Mouse (Mus musculus): ENCODE data around the gene Tspan9.

Gene Tspan9

GRCm38 (mm10) chr6:127980381-127981045 lies 162.9 kb downstream of the Tspan9 start:
- no peak for DNase-seq (ENCODE audit: low spot score)

DNA sequence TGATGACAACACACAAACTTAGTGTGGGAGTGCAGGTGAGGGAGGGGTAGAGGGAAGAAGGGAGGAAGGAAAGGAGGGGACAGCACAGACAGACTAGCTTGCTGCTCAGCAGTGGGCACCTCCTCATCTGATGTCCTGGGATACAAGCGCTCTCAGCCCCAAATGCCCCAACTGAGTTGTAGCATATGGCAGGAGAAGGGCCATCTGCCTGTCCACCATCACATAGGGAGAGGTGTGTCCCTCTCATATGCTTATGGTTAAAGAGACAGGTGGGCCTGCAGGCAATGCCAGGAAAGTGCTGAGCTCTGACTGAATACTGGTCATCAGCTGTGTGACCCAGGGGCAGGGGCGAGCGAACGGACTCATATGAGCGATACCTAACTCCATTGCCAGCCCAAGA lies 163.6 kb downstream of the Tspan9 start:
- no peak for DNase-seq (ENCODE audit: low spot score)

- no peak for DNase-seq (ENCODE audit: low spot score)
These were observed 164.5 kb downstream of the Tspan9 start for GRCm38 (mm10) chr6:127978941-127979340.

- DNase-seq (ENCODE audit: low spot score) = no peak
These were observed 166.7 kb downstream of the Tspan9 start for GRCm38 (mm10) chr6:127976695-127977094.

GRCm38 (mm10) chr6:127974000-127974399 lies 169.4 kb downstream of the Tspan9 start:
- DNase-seq (ENCODE audit: low spot score) = no peak

GRCm38 (mm10) chr6:127973553-127973952 lies 169.8 kb downstream of the Tspan9 start:
- no peak for DNase-seq (ENCODE audit: low spot score)

DNA sequence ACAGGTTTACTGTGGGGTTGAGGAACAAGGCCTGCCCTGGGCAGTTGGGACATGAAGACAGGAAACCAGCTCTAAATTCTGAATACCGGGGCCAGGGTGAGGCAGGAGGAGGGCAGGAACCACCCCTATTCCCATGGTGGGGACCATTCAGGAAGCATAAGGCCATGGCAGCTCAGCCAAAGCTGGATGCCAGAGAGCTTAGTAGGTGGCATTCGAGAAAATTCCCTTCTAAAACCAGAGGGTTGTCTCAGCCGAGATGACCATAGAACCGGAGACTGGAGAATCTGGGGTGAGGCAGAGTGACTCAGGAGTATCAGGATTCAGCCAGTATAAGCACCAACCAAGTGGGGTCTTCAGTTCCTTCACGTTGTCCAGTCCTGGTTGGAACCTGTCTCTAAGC lies 171.5 kb downstream of the Tspan9 start:
- DNase-seq (ENCODE audit: low spot score) = no peak

- no peak for DNase-seq (ENCODE audit: low spot score)
These were observed 172.5 kb downstream of the Tspan9 start for GRCm38 (mm10) chr6:127970848-127971247.

GRCm38 (mm10) chr6:127970120-127970519 lies 173.3 kb downstream of the Tspan9 start:
- DNase-seq (ENCODE audit: low spot score) = peak; percentile 79

- DNase-seq (ENCODE audit: low spot score) = no peak
These were observed 173.7 kb downstream of the Tspan9 start for GRCm38 (mm10) chr6:127969709-127970108.

DNA sequence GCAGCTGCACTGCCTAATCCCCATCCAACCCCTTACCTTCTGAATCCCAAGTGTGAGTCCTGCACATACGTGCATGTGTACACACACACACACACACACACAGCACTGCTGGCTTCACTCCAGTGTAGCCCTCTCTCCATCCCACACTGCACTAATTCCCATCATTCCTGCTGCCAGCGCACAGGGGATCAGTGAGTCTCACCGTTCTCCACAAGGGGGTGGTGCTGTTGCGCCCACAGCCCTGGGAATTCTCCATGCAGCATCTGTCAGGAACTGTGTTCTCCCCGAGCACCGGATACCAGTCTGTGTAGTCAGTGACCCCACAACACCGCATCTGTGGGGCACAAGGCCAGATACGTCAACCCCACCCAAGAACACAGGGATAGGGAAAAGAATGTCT lies 177.9 kb downstream of the Tspan9 start:
- no peak for DNase-seq (ENCODE audit: low spot score)

GRCm38 (mm10) chr6:127960203-127960602 lies 183.2 kb downstream of the Tspan9 start:
- no peak for DNase-seq (ENCODE audit: low spot score)

GRCm38 (mm10) chr6:127956172-127956571 lies 187.2 kb downstream of the Tspan9 start:
- no peak for DNase-seq (ENCODE audit: low spot score)

- DNase-seq (ENCODE audit: low spot score) = no peak
These were observed 190.3 kb downstream of the Tspan9 start for GRCm38 (mm10) chr6:127953071-127953470.

- DNase-seq (ENCODE audit: low spot score) = no peak
These were observed 193.5 kb downstream of the Tspan9 start for GRCm38 (mm10) chr6:127949885-127950284.

DNA sequence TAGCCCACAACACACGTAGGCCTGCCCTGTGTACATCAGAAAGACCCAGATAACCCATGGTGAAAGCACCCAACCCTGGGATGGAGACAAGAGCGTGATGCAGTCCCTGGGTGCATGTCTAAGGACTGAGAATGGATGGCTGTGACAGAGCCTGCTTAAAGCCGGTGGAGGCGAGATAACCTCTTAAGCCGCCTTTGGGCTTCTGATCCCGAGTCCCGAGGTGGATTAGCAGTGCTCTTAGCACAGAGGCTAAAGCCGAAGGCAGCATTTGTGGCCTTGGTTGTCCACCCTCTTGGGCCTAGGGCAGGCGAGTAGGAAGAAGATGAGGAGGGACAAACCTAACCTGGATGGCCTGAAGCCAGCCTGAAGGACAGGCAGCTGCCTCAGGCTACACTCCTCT lies 194.7 kb downstream of the Tspan9 start:
- DNase-seq (ENCODE audit: low spot score) = no peak

- DNase-seq (ENCODE audit: low spot score) = peak; percentile 77
These were observed 197.7 kb downstream of the Tspan9 start for GRCm38 (mm10) chr6:127945725-127946124.

DNA sequence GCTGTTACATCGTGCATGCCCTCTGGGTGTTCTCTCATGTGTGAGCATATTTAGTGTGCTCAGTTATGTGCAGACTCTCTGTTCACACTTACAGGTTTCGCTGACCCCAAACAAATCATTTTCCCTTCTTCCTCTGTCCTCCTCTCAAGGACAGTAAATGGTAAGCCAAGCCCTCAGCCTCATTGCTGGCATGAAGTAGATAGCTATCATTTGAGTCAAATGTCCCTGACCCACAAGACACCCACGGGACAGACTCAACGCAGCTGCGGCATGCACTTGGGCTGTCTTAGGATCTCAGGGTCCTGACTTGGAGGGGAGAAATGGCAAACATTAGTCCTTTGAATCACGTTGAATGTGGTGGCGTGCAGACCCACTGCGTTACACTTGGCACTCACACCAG lies 201.0 kb downstream of the Tspan9 start:
- DNase-seq (ENCODE audit: low spot score) = no peak

- DNase-seq (ENCODE audit: low spot score) = peak; percentile 25
These were observed 208.3 kb downstream of the Tspan9 start for GRCm38 (mm10) chr6:127935105-127935504.

DNA sequence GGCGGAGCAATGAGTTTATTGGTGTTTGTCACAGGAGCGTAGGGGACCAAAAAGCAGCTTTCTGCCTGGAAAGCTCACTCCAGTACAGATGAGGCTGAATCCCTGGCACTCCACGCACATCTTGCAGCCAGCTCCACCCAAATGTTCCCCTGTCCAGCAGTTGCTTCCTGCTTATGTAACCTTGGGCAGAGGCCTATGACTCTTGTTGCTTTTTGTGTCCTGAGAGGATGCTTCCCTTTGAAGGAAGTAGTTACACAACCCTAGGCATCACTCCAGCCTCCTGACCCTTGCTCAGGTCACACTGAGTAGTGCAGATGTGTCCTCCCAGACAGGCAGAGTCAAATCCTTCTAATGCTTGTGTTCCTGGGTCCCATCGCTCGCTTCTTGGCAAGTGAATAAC lies 209.6 kb downstream of the Tspan9 start:
- DNase-seq (ENCODE audit: low spot score) = no peak

GRCm38 (mm10) chr6:127932697-127933096 lies 210.7 kb downstream of the Tspan9 start:
- DNase-seq (ENCODE audit: low spot score) = no peak

DNA sequence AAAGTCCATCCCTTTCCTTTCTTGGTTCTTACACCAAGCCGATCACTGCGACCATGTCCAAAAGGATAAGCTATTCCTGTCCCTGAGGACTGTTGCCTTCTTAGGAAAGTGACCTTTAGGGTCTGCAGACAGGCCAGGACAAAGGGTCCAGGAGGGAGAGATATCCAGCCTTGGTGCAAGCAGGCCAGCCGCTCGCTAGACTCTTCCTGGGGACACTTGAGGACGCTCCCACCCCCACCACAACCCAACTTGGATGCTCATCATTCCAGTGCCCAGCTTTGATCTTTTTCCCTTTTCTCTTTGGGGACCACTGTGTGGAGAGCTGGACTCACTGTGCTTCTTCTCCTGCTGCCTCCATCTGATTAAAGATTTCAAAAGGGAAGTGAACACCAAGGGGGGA lies 214.7 kb downstream of the Tspan9 start:
- no peak for DNase-seq (ENCODE audit: low spot score)

DNA sequence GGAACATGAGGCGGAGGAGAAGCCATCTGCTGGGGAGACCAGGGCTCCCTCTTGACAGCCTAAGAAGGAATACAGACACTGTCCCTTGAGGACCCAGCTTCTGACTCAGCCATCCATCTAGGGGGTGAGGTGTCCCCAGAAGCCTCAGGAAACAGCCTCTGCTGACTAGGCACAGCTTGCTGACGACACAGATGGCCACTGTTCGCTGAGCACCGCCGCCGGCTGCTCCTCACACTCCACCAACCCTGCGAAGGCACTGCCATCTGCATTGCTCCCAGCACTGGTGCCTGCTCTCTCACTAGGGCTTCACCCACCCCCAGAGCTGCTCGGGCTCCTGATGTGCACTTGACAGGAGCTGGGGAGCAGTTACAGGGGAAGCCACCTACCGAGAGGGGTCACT lies 217.5 kb downstream of the Tspan9 start:
- no peak for DNase-seq (ENCODE audit: low spot score)

DNA sequence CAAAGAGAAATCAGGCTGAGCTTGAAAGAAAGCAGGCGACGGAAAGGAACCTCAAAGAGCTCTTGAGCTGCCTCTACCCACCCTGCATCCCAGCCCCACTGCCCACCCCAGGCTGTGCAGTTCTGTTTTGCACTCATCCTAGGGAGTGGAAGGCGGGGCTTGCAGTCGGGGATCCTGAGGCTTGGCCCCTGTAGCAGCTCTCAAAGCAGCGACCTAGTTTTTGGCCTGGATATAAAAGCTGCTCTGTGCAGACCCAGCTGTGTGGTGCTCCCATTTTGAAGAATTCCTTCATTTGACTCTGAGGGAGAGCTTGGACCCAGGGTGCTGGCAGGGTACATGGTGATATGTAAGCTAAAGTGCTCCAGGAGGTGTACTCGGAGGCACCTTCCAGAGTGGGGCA lies 218.6 kb downstream of the Tspan9 start:
- DNase-seq (ENCODE audit: low spot score) = no peak

DNA sequence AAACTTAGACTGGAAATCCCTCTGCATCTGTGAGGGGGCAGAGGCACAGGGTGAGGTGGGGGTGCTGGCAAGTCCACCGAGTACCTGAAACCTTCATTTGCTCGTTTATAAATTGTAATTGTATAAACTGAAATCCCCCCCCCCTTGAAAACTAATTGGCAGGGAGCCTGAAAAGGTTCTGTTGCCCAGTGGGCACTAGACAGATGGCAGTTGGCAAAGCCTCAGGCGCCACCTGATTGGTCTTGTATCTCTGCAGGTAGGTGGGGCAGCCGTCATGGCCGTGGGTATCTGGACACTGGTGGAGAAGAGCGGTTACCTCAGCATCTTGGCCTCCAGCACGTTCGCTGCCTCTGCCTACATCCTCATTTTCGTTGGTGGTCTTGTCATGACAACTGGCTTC lies 220.1 kb downstream of the Tspan9 start:
- no peak for DNase-seq (ENCODE audit: low spot score)

Data from urinary bladder, postnatal 14 days (tissue).